ENCODE assay signal across 16 mouse cellular contexts in genomic region chr13:37852850-37853249, GRCm38 (mm10).
A peak's percentile ranks its signal among the peaks of the same experiment; 100 is the strongest.
DNase-seq lines count a peak whose midpoint lies in the region; ATAC-seq and TF ChIP-seq lines count a peak whose summit lies in the region.
"Had no signal": no experiment of that assay in that cellular context is flagged by ENCODE, and none has a peak within 500 bp of the region (broad histone marks: within the 10 kb centered on the region; RNA-seq: fewer than 3 reads in every experiment).

No protein-coding gene starts in this region.

- TF ChIP-seq EP300 in CH12.LX (IDR thresholded peaks at IDR 0.05; ENCODE audit: low read length), result peak; percentile 78

- H3K27me3 ChIP-seq in kidney, postnatal 0 days (ENCODE audit: insufficient read depth, low read length), result no peaks in the 10 kb centered on the region
- H3K27me3 ChIP-seq in CH12.LX (replicated peaks), result no peaks in the 10 kb centered on the region
- peaks cover 18% of the 10 kb centered on the region for H3K27me3 ChIP-seq in midbrain, embryonic 13.5 days
- no peaks in the 10 kb centered on the region for H3K27me3 ChIP-seq in hindbrain, postnatal 0 days (ENCODE audit: insufficient read depth, low read length)
- H3K27me3 ChIP-seq: limb, embryonic 13.5 days had no signal

- in situ Hi-C loops in CH12.LX (cut with MboI; ENCODE audit: low pct_ligation_motif_present, low pct_unique_long_range_greater_than_20kb, low sequenced_read_pairs), result no loop called here

- no peaks in the 10 kb centered on the region for H3K36me3 ChIP-seq in kidney, postnatal 0 days (ENCODE audit: insufficient read depth, low read length)
- H3K36me3 ChIP-seq in CH12.LX (replicated peaks in 1 of 2; ENCODE audit: control insufficient read depth in 1 of 2, insufficient read depth in 1 of 2, low read length in 1 of 2) (peaks cover 0 to 8% of the 10 kb centered on the region in 2 experiments), macrophage (ENCODE audit: inconsistent target) (no peaks in the 10 kb centered on the region)
- H3K36me3 ChIP-seq in midbrain, embryonic 13.5 days, result no peaks in the 10 kb centered on the region
- H3K36me3 ChIP-seq in hindbrain, postnatal 0 days (ENCODE audit: insufficient read depth, low read length), result no peaks in the 10 kb centered on the region
- H3K36me3 ChIP-seq: hindbrain, embryonic 10.5 days; limb, embryonic 13.5 days; midbrain, embryonic 15.5 days had no signal

- H3K27ac ChIP-seq in kidney, postnatal 0 days, result peak overlapping the region; percentile 26; the same call in 1 of the 2 replicates
- H3K27ac ChIP-seq in CH12.LX (ENCODE audit: insufficient read depth, low read depth), result peak overlapping the region; percentile 70
- H3K27ac ChIP-seq in brown adipose tissue, adult 24 weeks (replicated peaks; ENCODE audit: low read depth, low read length), result peak overlapping the region; percentile 9
- H3K27ac ChIP-seq in macrophage, result 0 out of 2 replicates have a peak overlapping the region, but pooled peaks have one; percentile 22
- H3K27ac ChIP-seq in midbrain, embryonic 13.5 days, result no peak overlapping the region
- H3K27ac ChIP-seq in hindbrain, postnatal 0 days, result no peak overlapping the region
- H3K27ac ChIP-seq: hindbrain, embryonic 10.5 days; limb, embryonic 13.5 days; midbrain, embryonic 15.5 days had no signal

- dilution Hi-C loops in CH12.LX (cut with MboI; ENCODE audit: extremely low pct_ligation_motif_present, extremely low pct_unique_long_range_greater_than_20kb, low sequenced_read_pairs), result no loop called here

- H3K79me2 ChIP-seq in CH12.LX (replicated peaks; ENCODE audit: control insufficient read depth, extremely low read depth, insufficient read depth, poor library complexity, severe bottlenecking), result peaks cover 39% of the 10 kb centered on the region
- H3K79me2 ChIP-seq in macrophage (ENCODE audit: inconsistent target), result peaks cover 87% of the 10 kb centered on the region

- WGBS in kidney, postnatal 0 days, result 71% methylated on average over 3 of the region's 3 CpGs
- WGBS in macrophage (ENCODE audit: missing documents), result 80% methylated on average over 3 of the region's 3 CpGs
- 91% methylated on average over 3 of the region's 3 CpGs for WGBS in midbrain, embryonic 13.5 days
- 82% methylated on average over 3 of the region's 3 CpGs for WGBS in hindbrain, postnatal 0 days

- no peak overlapping the region for H3K4me2 ChIP-seq in kidney, postnatal 0 days (ENCODE audit: low read length)
- peak overlapping the region; percentile 14 for H3K4me2 ChIP-seq in CH12.LX (ENCODE audit: insufficient read depth, low read depth, poor library complexity, severe bottlenecking)
- no peak overlapping the region for H3K4me2 ChIP-seq in midbrain, embryonic 13.5 days (replicated peaks)
- no peak overlapping the region for H3K4me2 ChIP-seq in hindbrain, postnatal 0 days (ENCODE audit: low read depth, low read length)
- H3K4me2 ChIP-seq: limb, embryonic 13.5 days; midbrain, embryonic 15.5 days had no signal

- no peak for TF ChIP-seq CTCF in kidney, postnatal 0 days (IDR thresholded peaks at IDR 0.05; ENCODE audit: low read depth)
- no peak for TF ChIP-seq CTCF in CH12.LX (conservative IDR thresholded peaks at IDR 0.05 in 1 of 2, IDR thresholded peaks at IDR 0.05 in 1 of 2; ENCODE audit: low read depth in 2 of 2, low read length in 2 of 2)
- TF ChIP-seq CTCF in hindbrain, postnatal 0 days (IDR thresholded peaks at IDR 0.05; ENCODE audit: low read depth), result no peak

- peak; percentile 2 for TF ChIP-seq RAD21 in CH12.LX (IDR thresholded peaks at IDR 0.05; ENCODE audit: low read depth, low read length)

- no peak overlapping the region for H3K4me3 ChIP-seq in kidney, postnatal 0 days (replicated peaks; ENCODE audit: low read depth, low read length)
- peak overlapping the region in 2 of 3 experiments; percentile 35 to 45 for H3K4me3 ChIP-seq in CH12.LX (replicated peaks in 1 of 3; ENCODE audit: low read depth in 2 of 3, low read length in 2 of 3, poor library complexity in 1 of 3)
- H3K4me3 ChIP-seq in brown adipose tissue, adult 24 weeks (ENCODE audit: insufficient read depth, low read depth, low read length), result no peak overlapping the region
- no peak overlapping the region for H3K4me3 ChIP-seq in macrophage (ENCODE audit: inconsistent target)
- H3K4me3 ChIP-seq in midbrain, embryonic 13.5 days (replicated peaks), result no peak overlapping the region
- no peak overlapping the region for H3K4me3 ChIP-seq in hindbrain, postnatal 0 days (ENCODE audit: low read length)
- H3K4me3 ChIP-seq: hindbrain, embryonic 10.5 days; limb, embryonic 13.5 days; midbrain, embryonic 15.5 days had no signal

- peaks cover 30% of the 10 kb centered on the region for H3K4me1 ChIP-seq in kidney, postnatal 0 days (replicated peaks; ENCODE audit: insufficient read depth, low read length)
- peaks cover 12 to 53% of the 10 kb centered on the region in 2 experiments for H3K4me1 ChIP-seq in CH12.LX (ENCODE audit: control insufficient read depth in 1 of 2, insufficient read depth in 2 of 2)
- H3K4me1 ChIP-seq in brown adipose tissue, adult 24 weeks (ENCODE audit: control insufficient read depth, insufficient read depth, insufficient read length, low read length), result peaks cover 25% of the 10 kb centered on the region
- H3K4me1 ChIP-seq in midbrain, embryonic 13.5 days (replicated peaks), result peaks cover 13% of the 10 kb centered on the region
- peaks cover 7% of the 10 kb centered on the region; the same call in 1 of the 2 replicates for H3K4me1 ChIP-seq in hindbrain, postnatal 0 days (ENCODE audit: insufficient read depth, low read length)

- ATAC-seq in kidney, postnatal 0 days (replicated peaks; ENCODE audit: low FRiP score, low read depth), result no peak
- no peak for ATAC-seq in midbrain, embryonic 13.5 days
- no peak for ATAC-seq in hindbrain, postnatal 0 days
- ATAC-seq: forebrain, postnatal 0 days; midbrain, embryonic 15.5 days had no signal

- no peaks in the 10 kb centered on the region for H3K9me3 ChIP-seq in kidney, postnatal 0 days (replicated peaks; ENCODE audit: low read length)
- no peaks in the 10 kb centered on the region for H3K9me3 ChIP-seq in CH12.LX (replicated peaks; ENCODE audit: low read length)
- no peaks in the 10 kb centered on the region for H3K9me3 ChIP-seq in midbrain, embryonic 13.5 days
- H3K9me3 ChIP-seq in hindbrain, postnatal 0 days (ENCODE audit: low read length), result no peaks in the 10 kb centered on the region
- H3K9me3 ChIP-seq: hindbrain, embryonic 10.5 days; limb, embryonic 13.5 days; midbrain, embryonic 15.5 days had no signal

- no peak overlapping the region for H3K9ac ChIP-seq in kidney, postnatal 0 days (ENCODE audit: low read depth, low read length)
- peak overlapping the region; percentile 55 for H3K9ac ChIP-seq in CH12.LX (ENCODE audit: insufficient read depth, low read depth)
- no peak overlapping the region for H3K9ac ChIP-seq in midbrain, embryonic 13.5 days (replicated peaks)
- no peak overlapping the region for H3K9ac ChIP-seq in hindbrain, postnatal 0 days (replicated peaks; ENCODE audit: low read length)
- H3K9ac ChIP-seq: forebrain, postnatal 0 days; limb, embryonic 13.5 days; midbrain, embryonic 15.5 days had no signal

- TF ChIP-seq POLR2A in CH12.LX (IDR thresholded peaks at IDR 0.05; ENCODE audit: low read depth, low read length), result no peak

- DNase-seq in kidney, postnatal 0 days (ENCODE audit: low spot score), result no peak
- DNase-seq in kidney, postnatal 4 days, result no peak
- peak; percentile 58 for DNase-seq in CH12.LX (ENCODE audit: extremely low read depth)
- no peak for DNase-seq in hindbrain, postnatal 0 days (ENCODE audit: low spot score)
- no peak for DNase-seq in cerebellum, postnatal 4 days (ENCODE audit: low spot score in 2 of 2)
- DNase-seq: cerebellum, postnatal 36 days; forebrain, postnatal 0 days; gastrocnemius, postnatal 25 days; kidney, postnatal 25 days; layer of hippocampus, postnatal 36 days had no signal

TF ChIP-seq in CH12.LX, 34 proteins besides CTCF, POLR2A, EP300 and RAD21 (continues in another document):
- no peak for TF ChIP-seq GABPA (IDR thresholded peaks at IDR 0.05; ENCODE audit: insufficient replicate concordance, low read depth, low read length)
- 0 out of 2 replicates have a peak, but pooled peaks have one; percentile 14 for TF ChIP-seq NELFE (IDR thresholded peaks at IDR 0.05; ENCODE audit: low read depth, low read length)
- TF ChIP-seq ETS1 (conservative IDR thresholded peaks at IDR 0.05; ENCODE audit: low read depth, low read length), result peak; percentile 92
- peak; percentile 50; the same call in 1 of the 2 replicates for TF ChIP-seq SIN3A (IDR thresholded peaks at IDR 0.05; ENCODE audit: low read length)
- TF ChIP-seq POLR2AphosphoS2 (IDR thresholded peaks at IDR 0.05; ENCODE audit: low read depth, low read length), result no peak
- peak; percentile 85 for TF ChIP-seq BHLHE40 (IDR thresholded peaks at IDR 0.05; ENCODE audit: low read depth, low read length)
- TF ChIP-seq MYC (IDR thresholded peaks at IDR 0.05; ENCODE audit: low read depth, low read length), result no peak; the same call in 1 of the 2 replicates
- TF ChIP-seq SMC3 (IDR thresholded peaks at IDR 0.05; ENCODE audit: low read depth, low read length), result 0 out of 2 replicates have a peak, but pooled peaks have one; percentile 14
- 0 out of 2 replicates have a peak, but pooled peaks have one; percentile 34 for TF ChIP-seq MAX (IDR thresholded peaks at IDR 0.05; ENCODE audit: low read length)
- 0 out of 2 replicates have a peak, but pooled peaks have one; percentile 42 for TF ChIP-seq UBTF (IDR thresholded peaks at IDR 0.05; ENCODE audit: low read depth, low read length)
- no peak for TF ChIP-seq NRF1 (IDR thresholded peaks at IDR 0.05; ENCODE audit: low read depth, low read length)
- TF ChIP-seq USF1 (IDR thresholded peaks at IDR 0.05; ENCODE audit: low read depth, low read length), result no peak
- TF ChIP-seq CHD1 (IDR thresholded peaks at IDR 0.05; ENCODE audit: low read depth, low read length), result no peak
- no peak for TF ChIP-seq USF2 (conservative IDR thresholded peaks at IDR 0.05; ENCODE audit: low read depth, low read length)
- no peak; the same call in 1 of the 2 replicates for TF ChIP-seq HCFC1 (IDR thresholded peaks at IDR 0.05; ENCODE audit: low read depth, low read length)
- TF ChIP-seq ELF1 (IDR thresholded peaks at IDR 0.05; ENCODE audit: low read depth, low read length), result peak; percentile 26; the same call in 1 of the 2 replicates
- peak; percentile 68 for TF ChIP-seq JUN (IDR thresholded peaks at IDR 0.05; ENCODE audit: insufficient read depth, low read depth, low read length)
- no peak for TF ChIP-seq PAX5 (IDR thresholded peaks at IDR 0.05; ENCODE audit: low read length)
- TF ChIP-seq ZC3H11A (IDR thresholded peaks at IDR 0.05; ENCODE audit: low read depth, low read length), result no peak
- TF ChIP-seq MXI1 (IDR thresholded peaks at IDR 0.05; ENCODE audit: low read depth, low read length), result no peak; the same call in 1 of the 2 replicates
- TF ChIP-seq ZMIZ1 (IDR thresholded peaks at IDR 0.05; ENCODE audit: low read depth, low read length), result no peak
- 0 out of 2 replicates have a peak, but pooled peaks have one; percentile 27 for TF ChIP-seq E2F4 (IDR thresholded peaks at IDR 0.05; ENCODE audit: insufficient replicate concordance, low read depth, low read length)
- TF ChIP-seq JUND (conservative IDR thresholded peaks at IDR 0.05; ENCODE audit: low read depth, low read length), result peak; percentile 40

Comparison
In these comparisons a context has a peak if more than half of its experiments do, and no peak if none do; other contexts are left out.
1. H3K27ac ChIP-seq: peak in kidney, postnatal 0 days (single experiment), CH12.LX (single experiment), brown adipose tissue, adult 24 weeks (single experiment) and macrophage (single experiment); none in midbrain, embryonic 13.5 days (single experiment) and hindbrain, postnatal 0 days (single experiment).
2. H3K4me3 ChIP-seq: peak in CH12.LX (2 of 3); none in kidney, postnatal 0 days (single experiment), brown adipose tissue, adult 24 weeks (single experiment), macrophage (single experiment), midbrain, embryonic 13.5 days (single experiment) and hindbrain, postnatal 0 days (single experiment).